Mouse (Mus musculus): ENCODE measurements around the gene Tnnt3.

DNA sequence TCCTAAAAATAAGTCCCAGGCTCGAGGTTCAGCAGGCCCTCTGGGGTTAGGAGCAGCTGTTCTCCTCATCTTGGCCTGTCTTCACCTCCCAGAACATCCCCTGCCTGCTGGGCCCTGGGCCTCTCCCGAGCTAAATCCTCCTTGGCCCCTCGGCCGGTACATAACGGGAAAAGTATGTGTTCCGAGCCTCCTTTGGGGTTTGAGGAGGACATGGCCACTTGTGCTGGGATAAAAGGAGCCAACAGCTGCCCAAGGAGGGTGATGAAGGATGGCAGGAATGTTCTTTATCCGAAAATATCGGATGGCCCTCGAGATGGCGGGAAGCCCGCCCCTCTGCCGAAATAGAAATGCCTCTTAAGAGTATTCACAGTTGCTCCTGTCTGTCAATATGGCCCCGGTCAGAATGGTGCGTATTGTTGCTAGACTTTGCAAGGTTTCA lies 52.3 kb downstream of the Tnnt3 start:
- TF ChIP-seq CTCF (IDR thresholded peaks at IDR 0.05; ENCODE audit: low read depth, low read length) (no peak), POLR2A (IDR thresholded peaks at IDR 0.05; ENCODE audit: borderline replicate concordance, low read depth, low read length) (no peak)

Data from bone marrow macrophage, adult 2 months (primary cell).